Mouse (Mus musculus): ENCODE results near the gene Olfr1350. TPM values are rescaled to one million over a fixed set of nuclear protein-coding genes. Genes with fewer than 3 reads are reported as not detected.
"Not testable (repeated sequence)": the region's sequence is repeated elsewhere in the genome, so short reads cannot be mapped to it uniquely, and the experiment has no call there.

The Olfr1350 gene
- total RNA-seq (2022): not detected

DNA sequence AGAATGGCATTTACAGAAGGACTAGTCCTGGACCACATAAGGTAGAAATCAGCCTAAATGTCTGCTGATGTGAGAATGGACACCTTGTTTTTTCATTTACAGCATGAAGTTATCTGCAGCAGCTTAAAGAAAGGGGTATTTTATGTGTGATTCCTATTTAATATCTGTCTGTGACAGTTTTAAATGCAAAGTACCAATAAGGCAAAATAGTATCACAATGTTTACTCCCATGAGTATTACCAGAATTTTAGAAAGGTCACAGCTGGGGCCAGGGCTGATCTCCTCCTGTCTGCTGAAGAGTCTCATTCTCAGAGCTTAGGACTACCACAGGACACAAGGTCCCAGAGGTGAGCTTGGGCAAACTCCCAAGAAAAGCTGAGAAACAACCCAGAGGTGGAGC is at the start of gene Olfr1350:
Gene Olfr1350, plus strand, starts transcription at position 301 of the 400 bp plus-strand sequence.
- DNase-seq: no peak

DNA sequence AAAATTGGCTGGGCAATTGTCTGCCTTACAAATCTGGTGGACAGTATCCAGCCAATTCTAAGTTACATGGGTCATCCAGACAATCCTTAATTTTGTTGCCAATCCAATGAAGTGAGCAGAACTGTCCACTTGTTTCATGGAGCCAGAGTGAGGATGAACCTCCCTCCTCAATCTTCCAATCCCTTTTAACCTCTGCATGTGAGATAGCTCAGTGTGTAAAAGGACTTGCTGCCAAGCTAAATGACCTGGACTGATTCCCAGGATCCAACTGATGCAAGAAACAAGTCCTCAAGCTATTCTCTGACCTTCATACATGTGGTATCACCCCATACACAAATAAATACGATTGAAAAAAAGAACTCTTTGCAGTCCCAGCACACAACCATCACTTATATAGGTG is 43.0 kb upstream of the Olfr1350 start:
- no peak for DNase-seq

- no peak for DNase-seq
Observed at GRCm38 (mm10) chr7:6522850-6523249, 41.8 kb upstream of the Olfr1350 start, which contains the start of gene Olfr1349. Olfr1349 (minus strand) TSS chr7:6522950.

DNA sequence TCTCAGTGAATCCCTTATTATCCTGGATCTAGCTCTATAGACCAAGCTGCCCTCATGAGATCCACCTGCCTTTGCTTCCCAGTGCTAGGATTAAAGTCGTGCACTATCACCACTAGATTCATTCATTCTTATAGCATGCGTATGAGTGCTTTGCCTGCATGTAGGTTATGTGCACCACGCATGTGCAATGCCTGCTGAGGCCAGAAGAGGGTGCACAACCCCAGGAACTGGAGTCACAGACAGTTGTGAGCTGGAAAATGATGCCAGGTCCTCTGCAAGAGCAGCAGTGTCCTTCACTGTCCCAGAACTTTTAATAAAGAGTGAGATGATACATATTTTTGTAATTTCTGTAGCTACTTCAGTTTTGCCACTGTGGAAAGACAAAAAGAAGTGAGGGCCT is 39.6 kb upstream of the Olfr1350 start:
- DNase-seq: no peak

- no peak for DNase-seq
Observed at GRCm38 (mm10) chr7:6526141-6526540, 38.5 kb upstream of the Olfr1350 start.

- DNase-seq: no peak
Observed at GRCm38 (mm10) chr7:6586096-6586759, 21.6 kb downstream of the Olfr1350 start.

DNA sequence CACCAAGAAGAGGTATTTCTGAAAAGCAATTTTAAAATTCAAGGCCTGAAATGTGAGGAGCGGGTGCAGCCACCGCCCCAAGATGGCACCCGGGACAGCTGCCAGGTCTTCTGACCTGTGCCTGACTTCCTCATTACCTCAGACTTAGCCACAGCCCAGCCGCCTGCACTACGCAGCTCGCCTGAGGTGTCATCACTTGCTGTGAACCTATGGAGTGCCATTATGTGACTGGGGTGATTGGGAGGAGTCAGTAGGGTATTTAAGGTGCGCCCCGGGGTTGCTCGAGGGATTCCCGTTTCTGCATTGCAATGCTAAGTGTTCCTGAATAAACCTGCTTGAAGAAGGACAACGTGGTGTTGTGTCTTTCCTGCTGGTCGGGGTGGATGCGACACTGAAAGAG is 24.1 kb downstream of the Olfr1350 start:
- not testable (repeated sequence) for DNase-seq

- DNase-seq: no peak
Observed at GRCm38 (mm10) chr7:6603331-6603730, 38.7 kb downstream of the Olfr1350 start.

Other genes with a start within 250 kb of the Olfr1350 start
- 1 to 10 TPM; 4.1 to 4.7 (median 4.4) TPM for gene Zfp583, start 233.6 kb upstream of the Olfr1350 start, total RNA-seq (2022)
- gene Gm3854, start 221.1 kb upstream of the Olfr1350 start, total RNA-seq (2022): 1 to 10 TPM; 1.0 to 2.2 (median 1.4) TPM
- 1 to 10 TPM; 2.7 to 5.0 (median 3.8) TPM for gene Zfp78, start 201.6 kb upstream of the Olfr1350 start, total RNA-seq (2022)
- gene Zfp28, start 181.5 kb upstream of the Olfr1350 start, total RNA-seq (2022): 1 to 10 TPM; 4.2 to 9.0 (median 6.5) TPM
- 1 to 10 TPM in 2 of 4 experiments, under 1 TPM in 2; 0.35 to 1.4 (median 0.78) TPM for gene Smim17, start 166.1 kb upstream of the Olfr1350 start, total RNA-seq (2022)
- under 1 TPM in 1 of 4 experiments, not detected in 3; 0.05 TPM for gene Gm20715, start 154.6 kb upstream of the Olfr1350 start, total RNA-seq (2022)
- gene Olfr1344, start 126.2 kb upstream of the Olfr1350 start, total RNA-seq (2022): under 1 TPM in 2 of 4 experiments, not detected in 2; 0.27 to 0.46 TPM
- under 1 TPM in 1 of 4 experiments, not detected in 3; 0.03 TPM for gene Olfr1336, start 108.7 kb upstream of the Olfr1350 start, total RNA-seq (2022)
- not detected for gene Olfr1346, start 97.7 kb upstream of the Olfr1350 start, total RNA-seq (2022)
- gene Olfr5, start 77.9 kb upstream of the Olfr1350 start, total RNA-seq (2022): not detected
- gene Olfr1347, start 65.1 kb upstream of the Olfr1350 start, total RNA-seq (2022): not detected
- not detected for gene Olfr1348, start 56.1 kb upstream of the Olfr1350 start, total RNA-seq (2022)
- not detected for gene Olfr1349, start 41.9 kb upstream of the Olfr1350 start, total RNA-seq (2022)
- gene Zim1, start 131.6 kb downstream of the Olfr1350 start, total RNA-seq (2022): 1 to 10 TPM; 2.5 to 4.0 (median 3.0) TPM
- 10 to 100 TPM; 34.9 to 51.0 (median 38.2) TPM for gene Peg3, start 165.6 kb downstream of the Olfr1350 start, total RNA-seq (2022)
- 1 to 10 TPM; 1.6 to 2.0 (median 1.8) TPM for gene Usp29, start 165.7 kb downstream of the Olfr1350 start, total RNA-seq (2022)

All from adrenal gland, adult 8-10 months (tissue).